Mouse (Mus musculus) CH12.LX (cell line): ENCODE data around the gene Sparc.

Source experiments
- CTCF ChIP-seq, 2 experiments: IDR thresholded peaks in 1 of 2; conservative IDR thresholded peaks in 1 of 2; 2 replicates each; pipeline ENCODE4 v1.5.1; 2011 to 2012; ENCODE audit warnings: low read depth in 2 of 2, low read length in 2 of 2, improper control_type of control experiment in 1 of 2, inconsistent platforms in 1 of 2, mild to moderate bottlenecking in 1 of 2, moderate library complexity in 1 of 2
- KAT2A ChIP-seq: IDR thresholded peaks from 2 replicates; pipeline ENCODE4 v1.6.1; 2012; ENCODE audit warnings: low read length, improper control_type of control experiment, inconsistent platforms; ENCODE audit not compliant: insufficient replicate concordance
- MAFK ChIP-seq: IDR thresholded peaks from 2 replicates; pipeline ENCODE4 v1.6.1; 2011; ENCODE audit warnings: low read length, improper control_type of control experiment; ENCODE audit not compliant: insufficient replicate concordance
- MAX ChIP-seq: IDR thresholded peaks from 2 replicates; pipeline ENCODE4 v1.6.1; 2011; ENCODE audit warnings: low read length, improper control_type of control experiment
- POLR2A ChIP-seq: IDR thresholded peaks from 2 replicates; pipeline ENCODE4 v1.6.1; 2011; ENCODE audit warnings: low read depth, mild to moderate bottlenecking, improper control_type of control experiment, low read length
- POLR2AphosphoS2 ChIP-seq: IDR thresholded peaks from 2 replicates; pipeline ENCODE4 v1.6.1; 2011; ENCODE audit warnings: low read depth, low read length, improper control_type of control experiment
- SMC3 ChIP-seq: IDR thresholded peaks from 2 replicates; pipeline ENCODE4 v1.6.1; 2011; ENCODE audit warnings: low read depth, low read length, improper control_type of control experiment
- TCF12 ChIP-seq: IDR thresholded peaks from 2 replicates; pipeline ENCODE4 v1.6.1; 2014; ENCODE audit warnings: low read depth, mild to moderate bottlenecking, inconsistent platforms, low read length, improper control_type of control experiment

DNA sequence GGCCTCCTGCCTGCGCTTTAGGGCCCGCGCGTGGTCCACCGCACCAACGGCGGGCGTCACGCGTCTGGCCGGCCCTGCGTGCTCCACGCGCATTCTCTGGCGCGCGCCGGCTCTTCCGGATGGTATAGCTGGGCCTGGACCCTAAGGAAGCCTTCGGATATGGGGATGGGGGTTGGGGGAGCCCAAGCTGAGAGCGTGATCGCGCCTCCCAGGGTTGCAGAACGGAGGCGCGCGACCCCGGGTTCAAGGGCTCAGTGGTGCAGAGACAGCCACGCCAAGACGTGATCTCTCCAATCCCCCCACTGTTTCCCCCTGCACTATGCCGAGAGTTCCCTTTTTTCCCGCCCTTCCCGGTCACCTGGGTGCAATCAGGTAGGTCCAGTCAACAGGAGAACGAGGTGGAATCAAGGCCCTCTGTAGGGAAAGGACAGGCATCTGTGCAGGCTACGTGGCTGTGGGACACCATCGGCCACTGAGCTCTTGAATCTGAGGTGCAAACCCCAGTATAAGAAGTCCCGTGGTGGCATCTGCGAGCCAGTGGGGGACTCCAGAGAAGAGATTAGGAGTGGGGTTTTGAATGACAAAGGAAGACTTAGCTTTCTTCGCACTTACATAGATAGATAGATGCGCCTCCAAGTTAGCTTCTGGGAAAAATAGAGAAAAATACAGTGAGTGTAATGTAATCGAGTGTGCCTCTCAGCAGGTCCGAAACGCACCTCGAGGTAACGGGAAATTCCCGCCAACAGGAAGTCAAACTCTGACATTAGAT, 47.1 kb upstream of the Sparc start:
- TF ChIP-seq CTCF (conservative IDR thresholded peaks at IDR 0.05 in 1 of 2, IDR thresholded peaks at IDR 0.05 in 1 of 2; ENCODE audit: low read depth in 2 of 2, low read length in 2 of 2) (no peak), MAFK (no peak), POLR2A (no peak; the same call in 1 of the 2 replicates), TCF12 (no peak), POLR2AphosphoS2 (no peak), MAX (peak; percentile 31), KAT2A (no peak), SMC3 (no peak)
